Mouse (Mus musculus): ENCODE data around the gene Elp4.

The Elp4 gene

GRCm38 (mm10) chr2:105701781-105702180 lies 202.6 kb downstream of the Elp4 start:
- WGBS, result 82% methylated on average over 4 of the region's 4 CpGs

GRCm38 (mm10) chr2:105698631-105699030 lies 205.7 kb downstream of the Elp4 start:
- WGBS, result 68% methylated on average over 2 of the region's 2 CpGs

GRCm38 (mm10) chr2:105697741-105698140 lies 206.6 kb downstream of the Elp4 start:
- 83% methylated on average over 5 of the region's 5 CpGs for WGBS

- 34% methylated on average over 10 of the region's 10 CpGs for WGBS
Observed at GRCm38 (mm10) chr2:105691296-105691695, 213.1 kb downstream of the Elp4 start.

GRCm38 (mm10) chr2:105689771-105690639 lies 214.4 kb downstream of the Elp4 start:
- 20% methylated on average over 28 of the region's 28 CpGs for whole genome bisulfite sequencing

- 4% methylated on average over 15 of the region's 15 CpGs for WGBS
Observed at GRCm38 (mm10) chr2:105689304-105689770, 215.0 kb downstream of the Elp4 start.

GRCm38 (mm10) chr2:105688436-105689303 lies 215.7 kb downstream of the Elp4 start:
- 9% methylated on average over 25 of the region's 25 CpGs for WGBS

- WGBS, result 19% methylated on average over 17 of the region's 17 CpGs
Observed at GRCm38 (mm10) chr2:105688011-105688410, 216.4 kb downstream of the Elp4 start.

- 16% methylated on average over 13 of the region's 13 CpGs for WGBS
Observed at GRCm38 (mm10) chr2:105687317-105687991, 216.9 kb downstream of the Elp4 start.

- WGBS, result 11% methylated on average over 36 of the region's 36 CpGs
Observed at GRCm38 (mm10) chr2:105686363-105687316, 217.7 kb downstream of the Elp4 start.

- 64% methylated on average over 11 of the region's 11 CpGs for WGBS
Observed at GRCm38 (mm10) chr2:105685651-105686050, 218.7 kb downstream of the Elp4 start.

- 62% methylated on average over 11 of the region's 11 CpGs for WGBS
Observed at GRCm38 (mm10) chr2:105684991-105685650, 219.2 kb downstream of the Elp4 start.

GRCm38 (mm10) chr2:105683771-105684410 lies 220.5 kb downstream of the Elp4 start:
- 31% methylated on average over 22 of the region's 22 CpGs for WGBS

GRCm38 (mm10) chr2:105682634-105683351 lies 221.6 kb downstream of the Elp4 start:
- 20% methylated on average over 21 of the region's 21 CpGs for WGBS

- 12% methylated on average over 23 of the region's 23 CpGs for WGBS
Observed at GRCm38 (mm10) chr2:105682011-105682501, 222.3 kb downstream of the Elp4 start.

GRCm38 (mm10) chr2:105680999-105681710 lies 223.2 kb downstream of the Elp4 start:
- 52% methylated on average over 30 of the region's 30 CpGs for WGBS

- 26% methylated on average over 22 of the region's 24 CpGs for WGBS
Observed at GRCm38 (mm10) chr2:105680146-105680998, 224.0 kb downstream of the Elp4 start.

Measured in cerebral cortex, adult 2 months (tissue).